Mouse (Mus musculus): Measurements from ENCODE around the gene Apob.

DNA sequence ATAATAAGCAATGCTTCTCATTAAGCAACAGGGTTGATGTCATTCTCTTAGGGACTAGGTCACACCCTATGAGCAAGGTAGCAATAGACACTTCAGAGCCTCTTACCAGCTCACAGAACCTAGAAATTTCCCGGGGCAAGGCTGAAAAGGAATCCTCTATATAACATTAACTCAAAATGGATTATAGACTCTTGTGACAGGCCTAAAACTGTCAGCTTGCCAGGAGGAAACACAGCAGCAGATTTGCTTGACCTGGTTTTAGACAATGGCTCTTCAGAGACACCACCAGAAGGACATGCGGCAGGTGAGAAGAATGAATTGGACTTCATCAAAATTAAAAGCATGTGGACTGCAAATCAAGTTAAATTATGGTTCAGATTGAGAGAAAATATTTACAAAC lies 7.1 kb upstream of the Apob start:
- no peak for TF ChIP-seq SRF (IDR thresholded peaks at IDR 0.05; ENCODE audit: control insufficient read depth, insufficient read length, low read depth)
- TF ChIP-seq MYOG (IDR thresholded peaks at IDR 0.05; ENCODE audit: control insufficient read depth in 1 of 3, insufficient read depth in 1 of 3, insufficient read length in 2 of 3, low read depth in 2 of 3), result no peak
- TF ChIP-seq POLR2A (IDR thresholded peaks at IDR 0.05; ENCODE audit: insufficient read length, low read depth), result no peak
- no peak for TF ChIP-seq TCF12 (IDR thresholded peaks at IDR 0.05; ENCODE audit: insufficient read depth, poor library complexity, severe bottlenecking)
- TF ChIP-seq USF1 (IDR thresholded peaks at IDR 0.05; ENCODE audit: low read depth), result no peak
- no peak for TF ChIP-seq TCF3 (IDR thresholded peaks at IDR 0.05; ENCODE audit: insufficient read length, low read depth)
- no peak for TF ChIP-seq MYOD1 (IDR thresholded peaks at IDR 0.05; ENCODE audit: control insufficient read depth in 1 of 3, insufficient read length in 2 of 3, low read depth in 2 of 3)
- TF ChIP-seq REST (IDR thresholded peaks at IDR 0.05; ENCODE audit: insufficient read depth, insufficient read length), result no peak
- TF ChIP-seq POLR2AphosphoS2 (IDR thresholded peaks at IDR 0.05; ENCODE audit: insufficient read length, low read depth), result no peak
- TF ChIP-seq CEBPB (IDR thresholded peaks at IDR 0.05; ENCODE audit: insufficient read depth, poor library complexity, severe bottlenecking), result no peak

Data from myocyte (in vitro differentiated cells).